Mouse (Mus musculus) bone marrow macrophage, adult 2 months (primary cell): Measurements from ENCODE around the gene Oser1. TPM values are rescaled to one million over a fixed set of nuclear protein-coding genes. Genes with fewer than 3 reads are reported as not detected.

Experiments used
- H3K27ac ChIP-seq: 2 replicates; pipeline ENCODE4 v1.5.1; 2012; ENCODE audit warnings: low read depth, low read length; ENCODE audit not compliant: insufficient read depth
- H3K4me1 ChIP-seq: 2 replicates; pipeline ENCODE4 v1.6.1; 2012; ENCODE audit warnings: low read length; ENCODE audit not compliant: control insufficient read depth, insufficient read depth
- H3K4me3 ChIP-seq: 2 replicates; pipeline ENCODE4 v1.5.1; 2012; ENCODE audit warnings: mild to moderate bottlenecking, low read length, moderate library complexity; ENCODE audit not compliant: insufficient read depth
- CTCF ChIP-seq: IDR thresholded peaks from 2 replicates; pipeline ENCODE4 v1.5.1; 2012; ENCODE audit warnings: low read depth, mild to moderate bottlenecking, low read length, moderate library complexity
- POLR2A ChIP-seq: IDR thresholded peaks from 2 replicates; pipeline ENCODE4 v1.6.1; 2012; ENCODE audit warnings: mild to moderate bottlenecking, low read depth, low read length, borderline replicate concordance
- polyA plus RNA-seq: library from polyadenylated mRNA; stranded (reverse); fragments of >200 nt; gene quantifications from 2 replicates; pipeline ENCODE4 v1.2.4, GENCODE M21; 2012; ENCODE audit not compliant: missing spikeins, insufficient read depth, insufficient read length

The Oser1 gene
- polyA plus RNA-seq, 1 experiment, result 68.5 TPM

- no peak overlapping the region for H3K4me3 ChIP-seq
- H3K27ac ChIP-seq, result no peak overlapping the region
- TF ChIP-seq CTCF (no peak), POLR2A (no peak)
- H3K4me1 ChIP-seq, result no peaks in the 10 kb centered on the region
Observed at GRCm38 (mm10) chr2:163404037-163404815, 20.3 kb downstream of the Oser1 start.

DNA sequence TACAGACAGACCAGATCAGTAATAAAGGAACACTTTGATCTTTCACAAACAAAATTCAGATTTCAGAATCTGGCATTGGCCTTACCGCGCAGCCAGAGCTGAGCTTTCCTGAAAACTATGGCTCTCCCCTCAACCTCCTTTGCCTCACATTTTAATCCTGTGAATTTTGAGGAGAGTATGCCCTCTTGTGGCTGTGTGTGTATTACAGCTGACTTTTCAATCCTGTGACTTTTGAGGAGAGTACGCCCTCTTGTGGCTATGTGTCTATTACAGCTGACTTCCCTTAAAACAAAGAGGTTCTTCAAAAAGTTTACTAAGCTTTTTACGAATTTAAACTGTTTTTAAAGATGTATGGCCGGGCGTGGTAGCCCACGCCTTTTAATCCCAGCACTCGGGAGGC, 23.3 kb downstream of the Oser1 start:
- no peak for TF ChIP-seq POLR2A
- Histone ChIP-seq H3K27ac (no peak overlapping the region), H3K4me3 (no peak overlapping the region), H3K4me1 (no peaks in the 10 kb centered on the region)

- TF ChIP-seq POLR2A (no peak), CTCF (no peak)
- H3K27ac ChIP-seq, result no peak overlapping the region
Observed at GRCm38 (mm10) chr2:163399222-163399621, 25.3 kb downstream of the Oser1 start.

GRCm38 (mm10) chr2:163398770-163399169, 25.7 kb downstream of the Oser1 start:
- H3K4me1 ChIP-seq, result no peaks in the 10 kb centered on the region
- no peak overlapping the region for H3K4me3 ChIP-seq
- no peak overlapping the region for H3K27ac ChIP-seq
- TF ChIP-seq POLR2A (no peak), CTCF (no peak)

More at GRCm38 (mm10) chr2:163399222-163399621, 25.3 kb downstream of the Oser1 start:
- Histone ChIP-seq H3K4me1 (no peaks in the 10 kb centered on the region), H3K4me3 (no peak overlapping the region)

- Histone ChIP-seq H3K4me1 (no peaks in the 10 kb centered on the region), H3K27ac (no peak within 1 kb of the TSS), H3K4me3 (no peak within 1 kb of the TSS)
- TF ChIP-seq CTCF (no peak), POLR2A (no peak)
Observed at GRCm38 (mm10) chr2:163397905-163398304, 26.6 kb downstream of the Oser1 start, which contains the start of gene Jph2. Gene Jph2, minus strand, starts transcription at chr2:163397993.

DNA sequence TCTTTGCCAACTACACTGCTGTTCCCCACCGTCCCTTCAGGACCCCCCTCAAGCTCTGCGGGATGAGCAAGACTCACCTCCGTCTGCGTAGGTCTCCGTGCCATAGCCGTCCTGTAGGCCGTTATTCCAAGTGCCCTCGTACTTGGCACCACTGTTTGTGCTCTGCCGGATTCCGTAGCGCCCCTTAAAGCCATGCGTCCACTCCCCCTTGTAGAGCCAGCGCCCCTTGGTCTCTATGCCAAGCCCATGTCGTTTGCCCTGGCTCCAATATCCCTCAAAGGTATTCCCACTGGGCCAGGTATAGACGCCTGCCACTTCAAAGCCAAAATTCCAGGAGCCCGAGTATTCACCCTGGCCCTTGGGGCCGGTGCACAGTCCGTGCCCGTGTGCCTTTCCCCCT, 27.4 kb downstream of the Oser1 start:
- Histone ChIP-seq H3K4me1 (no peaks in the 10 kb centered on the region), H3K27ac (no peak overlapping the region), H3K4me3 (no peak overlapping the region)
- TF ChIP-seq CTCF, result no peak
- no peak for TF ChIP-seq POLR2A

DNA sequence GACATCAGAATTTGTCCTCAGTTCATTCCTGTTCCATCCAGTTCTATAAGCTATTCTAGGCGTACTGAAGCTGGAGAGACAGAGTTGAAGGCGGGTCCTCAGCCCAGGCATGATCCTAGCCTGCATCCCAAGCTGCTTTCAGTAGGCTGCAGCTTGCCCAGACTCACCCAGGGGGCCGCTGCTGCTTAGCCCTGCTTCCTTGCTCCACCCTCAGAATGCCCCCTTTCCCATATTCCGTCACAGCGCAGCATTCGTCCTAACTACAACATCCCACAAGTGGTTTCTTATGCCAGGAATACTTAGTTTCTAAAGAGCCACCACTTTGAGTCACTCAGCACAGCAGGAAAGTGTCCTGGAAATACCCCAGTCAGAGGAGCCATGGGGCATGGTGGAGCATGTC, 29.5 kb downstream of the Oser1 start:
- Histone ChIP-seq H3K4me1 (no peaks in the 10 kb centered on the region), H3K27ac (no peak overlapping the region), H3K4me3 (no peak overlapping the region)
- TF ChIP-seq CTCF, result no peak
- TF ChIP-seq POLR2A, result no peak

DNA sequence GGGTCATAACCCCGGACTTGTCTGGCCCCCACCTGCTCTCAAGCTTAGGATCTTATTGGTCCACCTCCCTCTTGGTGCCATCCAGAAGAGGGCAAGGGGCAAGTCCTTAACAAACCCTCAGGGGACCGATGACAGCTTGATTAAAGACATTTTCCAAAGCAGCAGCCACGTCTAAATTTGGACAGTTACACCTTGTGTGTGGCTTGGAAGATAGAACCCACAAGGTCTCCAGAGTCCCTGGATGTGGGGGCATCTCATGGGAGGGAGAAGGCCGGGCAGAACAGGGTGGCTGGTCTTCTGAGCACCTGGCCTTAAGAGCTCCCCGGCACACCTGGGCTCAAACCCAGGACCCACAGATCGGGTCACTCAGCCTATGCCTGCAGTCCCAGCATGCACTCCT, 30.5 kb downstream of the Oser1 start:
- H3K4me1 ChIP-seq, result no peaks in the 10 kb centered on the region
- H3K27ac ChIP-seq, result no peak overlapping the region
- H3K4me3 ChIP-seq, result no peak overlapping the region
- TF ChIP-seq POLR2A, result no peak
- no peak for TF ChIP-seq CTCF

DNA sequence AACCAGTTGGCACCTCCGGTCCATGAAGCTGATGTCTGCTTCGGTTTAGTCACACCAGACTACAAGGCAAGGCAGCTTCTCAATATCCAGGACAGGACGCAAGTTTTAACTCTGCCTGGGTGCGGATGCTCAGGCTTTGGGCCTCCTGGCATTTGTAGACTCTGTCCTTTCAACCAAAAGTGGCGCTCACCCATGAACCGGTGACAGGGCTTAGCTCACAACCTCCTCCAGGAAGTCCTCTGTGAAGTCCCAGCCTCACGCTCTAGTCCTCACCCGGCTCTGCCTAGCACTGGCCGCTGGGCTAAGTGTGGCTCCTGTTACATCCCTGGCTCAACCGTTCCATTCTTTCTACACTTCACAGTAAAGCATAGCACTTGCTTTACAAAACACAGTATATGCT, 31.3 kb downstream of the Oser1 start:
- no peaks in the 10 kb centered on the region for H3K4me1 ChIP-seq
- no peak overlapping the region for H3K4me3 ChIP-seq
- no peak overlapping the region for H3K27ac ChIP-seq
- TF ChIP-seq CTCF, result no peak
- no peak for TF ChIP-seq POLR2A

DNA sequence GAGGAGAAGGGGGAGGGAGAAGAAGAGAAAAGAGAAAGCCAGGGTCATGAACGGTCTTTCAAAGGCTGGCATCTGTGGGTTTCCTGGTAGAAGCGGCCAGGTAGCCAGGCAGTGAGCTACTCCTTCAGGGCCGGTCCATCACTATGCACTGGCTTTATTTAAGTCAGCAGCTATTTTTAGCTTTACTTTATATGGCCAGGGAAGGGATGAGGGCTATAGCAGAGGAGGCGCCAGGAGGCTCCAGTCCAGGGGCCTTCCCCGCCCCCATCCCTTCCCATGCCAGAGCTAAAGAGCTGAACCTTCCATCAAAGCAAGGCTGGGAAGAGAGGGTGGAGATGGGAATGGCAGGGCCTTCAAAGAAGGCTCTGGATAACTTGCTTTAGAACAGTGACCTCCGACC, 32.1 kb downstream of the Oser1 start:
- TF ChIP-seq POLR2A (no peak), CTCF (no peak)
- Histone ChIP-seq H3K4me3 (no peak overlapping the region), H3K4me1 (no peaks in the 10 kb centered on the region), H3K27ac (no peak overlapping the region)

GRCm38 (mm10) chr2:163386423-163387190, 37.9 kb downstream of the Oser1 start:
- TF ChIP-seq CTCF (no peak), POLR2A (no peak)
- Histone ChIP-seq H3K4me1 (no peaks in the 10 kb centered on the region), H3K4me3 (no peak overlapping the region), H3K27ac (no peak overlapping the region)
